Mouse (Mus musculus) layer of hippocampus, adult 2 months (tissue): ENCODE measurements around the gene Cntn2. TPM values are rescaled to one million over a fixed set of nuclear protein-coding genes. Genes with fewer than 3 reads are reported as not detected.

Experiments used
- DNase-seq, 2 experiments: peaks; one replicate each; pipeline ENCODE4 v3.0.0; 2022; ENCODE audit warnings: low spot score in 2 of 2
- H3K27ac ChIP-seq: fragments of 200-600 bp; 2 replicates; pipeline ENCODE4 v1.8.1; 2022
- H3K4me3 ChIP-seq: fragments of 200-600 bp; 2 replicates; pipeline ENCODE4 v1.8.1; 2022; ENCODE audit warnings: mild to moderate bottlenecking
- CTCF ChIP-seq: fragments of 200-600 bp; conservative IDR thresholded peaks from 2 replicates; pipeline ENCODE4 v1.8.1; 2022; ENCODE audit warnings: antibody characterized with exemption, mild to moderate bottlenecking, moderate library complexity
- total RNA-seq, 2 experiments: library from RNA; stranded (reverse); gene quantifications; 2 replicates each; pipeline ENCODE4 v1.2.3; 2021

The Cntn2 gene
- total RNA-seq, 2 experiments from 2014 or later = 71.8 to 73.9 TPM

DNA sequence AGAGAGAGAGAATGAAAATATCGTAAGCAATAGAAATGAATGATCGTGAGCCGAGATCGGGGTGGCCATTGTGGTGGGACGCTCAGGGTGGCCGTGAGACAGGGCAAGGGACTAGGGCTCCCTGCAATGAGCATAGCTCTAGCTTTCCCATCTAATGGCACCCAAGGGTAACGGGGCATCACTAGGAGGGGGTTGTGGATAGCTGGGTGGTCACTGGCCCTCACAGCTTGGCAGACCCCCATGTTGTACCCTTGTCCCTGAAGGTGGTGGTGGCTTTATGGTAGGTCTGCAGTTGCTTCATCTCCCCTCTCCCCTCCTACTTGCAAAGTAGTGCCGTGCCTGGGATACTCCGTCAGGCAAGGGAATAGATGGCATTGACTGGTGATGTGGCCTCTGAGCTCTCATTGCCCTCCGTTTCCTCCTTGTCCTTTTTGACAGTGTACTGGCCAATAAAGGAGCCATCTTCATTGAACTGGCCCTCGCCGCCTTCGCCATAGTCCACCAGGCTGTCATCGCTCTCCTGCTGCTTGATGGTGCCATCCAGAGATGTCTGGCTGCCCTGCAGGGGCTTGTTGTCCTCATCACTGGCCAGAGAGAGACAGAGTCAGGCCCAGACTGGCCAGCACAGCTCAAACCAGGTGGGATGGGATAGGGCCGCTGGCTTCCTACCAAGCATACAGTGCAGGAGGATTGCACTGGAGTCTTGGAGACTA is 27.2 kb upstream of the Cntn2 start:
- H3K4me3 ChIP-seq = no peak overlapping the region
- DNase-seq = no peak
- H3K27ac ChIP-seq = peak overlapping the region; percentile 55; the same call in 1 of the 2 replicates
- no peak for TF ChIP-seq CTCF

DNA sequence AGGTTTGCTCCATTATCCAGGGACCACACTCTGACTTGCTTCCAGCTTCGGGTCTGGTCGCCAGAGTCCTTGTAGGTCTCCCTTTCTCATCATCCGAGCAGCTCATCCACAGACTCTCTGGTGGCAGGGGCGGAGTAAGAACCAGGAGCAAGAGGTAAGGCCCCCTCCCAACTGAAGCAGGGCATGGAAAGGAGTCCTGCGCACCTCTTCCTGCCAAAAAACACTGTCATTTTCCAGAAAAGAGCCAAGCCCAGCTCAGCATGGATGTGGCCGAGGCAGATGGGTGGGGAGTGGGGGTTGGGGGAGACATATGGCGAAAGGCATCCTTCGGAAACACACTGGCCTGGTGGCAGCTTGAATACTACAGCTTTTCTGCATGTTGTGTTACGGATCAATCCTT is 26.5 kb upstream of the Cntn2 start:
- peak overlapping the region; percentile 55; the same call in 1 of the 2 replicates for H3K27ac ChIP-seq
- TF ChIP-seq CTCF = 0 out of 2 replicates have a peak, but pooled peaks have one; percentile 18
- H3K4me3 ChIP-seq = no peak overlapping the region
- peak; percentile 48 to 55 for DNase-seq

DNA sequence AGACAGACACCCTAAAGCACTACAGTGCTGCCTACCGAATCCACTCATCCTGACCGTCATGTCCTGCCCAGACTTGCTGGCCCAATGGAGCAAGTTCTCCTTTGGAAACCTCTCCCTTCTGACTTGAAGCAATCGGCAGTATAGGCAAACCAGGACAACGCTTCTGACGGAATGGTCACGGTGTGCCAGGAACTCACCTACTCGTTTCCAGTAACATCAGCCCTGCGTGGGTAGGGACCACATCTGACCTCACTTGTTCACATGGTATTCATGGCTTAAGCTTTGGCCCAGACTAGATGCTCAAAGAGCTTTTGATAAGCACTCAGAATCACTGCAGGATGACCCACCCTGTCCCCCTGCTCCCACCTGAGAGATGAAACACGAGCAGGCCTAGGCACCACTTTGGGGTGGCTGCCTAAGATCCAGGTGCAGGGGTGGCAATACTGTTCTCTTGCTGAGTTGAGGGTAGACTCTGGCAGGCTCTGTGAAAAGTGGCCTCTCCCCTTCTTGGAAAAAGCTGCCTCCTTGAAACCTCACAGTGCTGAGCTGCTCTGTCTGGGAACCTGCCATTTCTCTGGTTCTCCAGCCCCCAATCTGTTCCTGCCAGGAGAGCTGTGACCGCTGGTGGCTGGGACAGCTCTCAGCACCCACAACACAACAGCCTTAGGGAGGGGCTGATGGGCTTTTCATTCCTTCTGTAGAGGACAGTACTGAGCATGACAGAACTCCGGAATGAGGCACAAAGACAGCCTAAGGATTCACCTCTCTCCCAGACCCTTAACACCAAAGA is 24.5 kb upstream of the Cntn2 start:
- no peak for DNase-seq
- no peak overlapping the region for H3K4me3 ChIP-seq
- TF ChIP-seq CTCF = no peak
- 0 out of 2 replicates have a peak overlapping the region, but pooled peaks have one; percentile 14 for H3K27ac ChIP-seq

DNA sequence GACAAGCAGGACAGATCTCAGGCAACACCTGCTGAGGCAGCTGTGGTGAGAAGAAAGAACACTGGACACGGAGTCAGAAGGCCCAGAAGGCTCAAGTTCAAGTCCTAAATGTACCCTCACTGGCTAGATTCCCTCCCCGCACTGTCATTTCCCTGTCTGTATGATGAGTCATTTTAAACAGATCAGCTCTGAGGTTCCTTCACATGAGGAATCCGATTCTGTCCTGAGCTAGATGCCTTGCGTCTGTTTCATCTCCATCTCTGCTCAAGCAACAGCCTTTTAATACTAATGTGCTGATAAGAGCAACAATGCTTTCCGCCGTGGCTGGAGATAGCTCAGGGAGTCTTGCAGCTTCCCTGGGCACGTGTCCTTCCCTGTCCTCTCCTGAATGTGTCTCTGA is 22.7 kb upstream of the Cntn2 start:
- DNase-seq = no peak
- Histone ChIP-seq H3K4me3 (no peak overlapping the region), H3K27ac (peak overlapping the region; percentile 36; the same call in 1 of the 2 replicates)
- TF ChIP-seq CTCF = no peak

DNA sequence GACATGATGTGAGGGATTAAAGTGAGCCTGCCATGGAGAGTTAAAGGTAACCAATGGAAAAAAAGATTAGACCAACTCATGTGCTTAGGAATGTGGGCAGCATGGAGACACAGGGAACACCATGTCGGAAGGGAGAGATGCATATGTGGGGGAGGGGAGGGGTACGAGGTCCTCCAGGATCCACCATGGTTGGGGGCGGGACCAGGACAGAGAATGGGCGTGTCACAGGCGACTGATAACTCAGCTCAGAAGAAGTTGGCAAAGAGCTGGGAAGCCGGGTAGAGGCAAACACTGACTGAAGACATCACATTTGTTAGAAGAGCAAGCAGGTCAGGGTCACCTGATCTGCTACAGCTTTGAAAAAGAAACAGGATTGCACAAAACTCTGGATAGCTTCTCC is 21.9 kb upstream of the Cntn2 start:
- TF ChIP-seq CTCF = no peak
- H3K4me3 ChIP-seq = no peak overlapping the region
- DNase-seq = no peak
- H3K27ac ChIP-seq = no peak overlapping the region

DNA sequence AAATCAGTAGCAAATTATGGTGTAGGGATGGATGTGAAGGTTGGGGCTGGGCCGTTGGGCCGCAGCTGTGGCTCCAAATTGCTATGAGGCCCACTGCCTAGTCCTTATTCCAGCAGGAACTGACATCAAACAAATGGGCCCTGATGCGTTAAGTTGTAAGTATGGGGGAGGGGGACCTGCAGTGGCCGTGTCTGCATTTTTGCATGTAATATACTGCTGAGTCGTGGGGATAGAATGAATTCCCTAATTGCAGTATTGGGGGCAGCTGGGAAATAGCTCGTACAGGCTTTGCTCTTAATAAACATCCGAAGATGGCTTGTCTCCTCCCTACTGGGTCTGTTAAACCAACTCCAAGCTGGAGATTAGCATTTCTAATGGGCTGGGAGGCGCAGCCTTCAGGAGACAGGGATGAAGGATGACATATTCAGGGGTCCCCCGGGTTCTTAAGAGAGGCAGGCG is 19.3 kb upstream of the Cntn2 start:
- Histone ChIP-seq H3K4me3 (no peak overlapping the region), H3K27ac (no peak overlapping the region)
- TF ChIP-seq CTCF = no peak
- DNase-seq = no peak

DNA sequence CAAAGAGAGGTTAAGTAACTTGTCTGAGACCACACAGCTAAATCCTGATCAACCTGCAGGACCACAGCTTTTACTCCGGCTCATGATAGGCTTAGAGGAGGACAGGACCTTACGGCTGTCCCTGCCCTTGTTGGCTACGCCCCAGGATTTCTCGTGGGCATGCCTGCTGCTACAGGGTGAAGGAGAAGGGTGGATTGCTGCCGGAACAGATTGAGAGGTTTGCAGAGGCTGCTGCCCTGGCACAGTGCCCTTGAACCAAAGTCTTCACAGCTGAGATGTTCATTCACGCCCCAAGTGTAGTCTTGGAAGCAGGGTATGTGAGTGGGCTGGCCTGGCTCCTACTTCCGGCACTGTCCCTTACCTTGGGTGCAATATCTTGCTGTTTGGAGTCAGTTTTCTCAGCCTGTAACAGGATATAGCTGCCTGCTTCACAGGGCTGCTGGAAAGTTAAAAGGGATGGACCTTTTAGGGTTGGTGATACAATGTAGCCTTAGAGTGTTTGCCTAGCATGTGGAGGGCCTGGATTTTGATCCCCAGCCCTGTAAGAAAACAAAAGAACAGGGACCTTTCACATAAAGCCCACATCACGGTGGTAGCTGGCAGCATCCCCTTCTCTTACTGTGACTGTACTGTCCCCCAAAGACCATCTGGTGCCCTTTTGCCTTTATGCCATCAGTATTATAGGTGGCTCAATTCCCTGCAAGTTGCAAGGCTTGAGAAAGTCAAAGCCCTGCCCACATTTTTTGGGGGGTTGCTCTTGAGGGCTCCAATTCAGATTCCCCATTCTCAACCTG is 18.0 kb upstream of the Cntn2 start:
- no peak for DNase-seq
- TF ChIP-seq CTCF = no peak
- H3K27ac ChIP-seq = no peak overlapping the region

DNA sequence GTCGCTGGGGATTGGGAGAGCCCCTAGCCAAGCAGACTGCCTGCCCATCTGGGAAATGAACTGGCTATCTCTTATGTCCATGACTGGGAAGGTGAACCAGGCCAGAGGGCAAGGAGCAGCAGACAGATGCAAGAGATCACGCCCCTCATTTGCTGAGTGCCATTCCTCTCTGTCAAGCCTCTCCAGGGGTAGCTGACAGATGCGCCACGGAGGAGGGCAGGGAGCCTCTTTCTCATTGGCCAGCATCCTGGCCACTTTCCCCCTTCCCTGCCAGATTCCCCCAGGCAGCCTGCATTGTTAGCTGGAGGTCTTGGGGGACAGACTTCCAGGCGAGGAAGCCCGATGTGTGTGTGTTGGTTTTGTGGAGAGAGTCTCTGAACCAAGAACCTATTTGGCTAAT is 16.0 kb upstream of the Cntn2 start:
- no peak for TF ChIP-seq CTCF
- no peak overlapping the region for H3K4me3 ChIP-seq
- DNase-seq = no peak
- no peak overlapping the region for H3K27ac ChIP-seq

More for the DNA sequence above, 18.0 kb upstream of the Cntn2 start:
- no peak overlapping the region for H3K4me3 ChIP-seq

DNA sequence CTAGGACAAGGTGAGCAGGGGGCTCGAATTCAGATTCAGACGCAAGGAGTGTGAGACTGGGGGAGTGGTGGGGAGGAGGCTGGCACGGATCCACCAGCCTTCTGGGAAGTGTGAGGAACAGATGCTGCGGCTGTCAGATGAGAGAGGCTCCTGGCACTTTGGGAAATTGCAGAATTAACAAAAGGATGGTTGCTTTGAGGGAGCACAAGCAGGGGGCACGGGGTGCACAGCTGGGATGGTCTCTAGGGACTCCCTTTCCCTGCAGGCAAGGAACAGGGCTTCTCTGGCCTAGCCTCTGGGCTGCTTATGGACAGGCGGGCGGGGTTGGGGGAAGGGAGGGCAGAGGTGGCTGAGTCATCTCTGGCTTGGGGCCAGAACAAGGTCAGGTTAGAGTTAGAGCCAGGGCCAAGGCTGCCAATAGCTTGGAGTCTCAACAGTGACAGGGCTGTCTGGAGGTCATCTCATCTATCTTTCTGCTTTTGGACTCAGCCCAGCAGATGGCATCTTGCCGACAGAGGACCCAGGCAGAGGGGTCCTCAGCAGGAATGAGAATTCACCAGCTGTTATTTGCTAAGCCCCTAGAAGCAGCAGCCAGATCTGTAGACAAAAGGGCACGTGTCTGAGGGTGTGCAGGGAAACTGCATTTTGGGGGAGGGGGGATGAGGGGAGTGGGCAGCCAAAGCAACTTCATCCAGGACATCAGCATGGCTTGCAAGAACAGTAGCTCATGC is 15.0 kb upstream of the Cntn2 start:
- no peak overlapping the region for H3K27ac ChIP-seq
- no peak for TF ChIP-seq CTCF

DNA sequence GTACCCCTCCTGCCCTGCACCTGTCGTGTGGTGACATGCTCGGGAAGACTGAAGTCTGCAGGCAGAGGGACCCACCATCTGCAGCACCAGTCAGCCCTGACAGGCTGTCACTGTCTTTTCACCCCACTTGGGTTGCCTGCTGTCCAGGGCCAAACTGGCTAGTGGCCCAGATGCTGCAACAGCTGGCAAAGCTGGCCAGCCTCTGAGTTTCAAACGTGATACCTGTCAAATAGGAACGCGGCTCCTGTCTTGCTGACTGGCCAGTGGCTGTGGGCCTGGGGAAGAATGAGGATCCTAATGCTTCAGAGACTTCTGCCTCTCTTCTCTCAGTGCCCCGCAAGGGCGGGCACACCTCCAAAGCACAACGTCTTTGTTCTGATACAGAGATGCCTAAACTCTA is 733 bp upstream of the Cntn2 start:
- Histone ChIP-seq H3K27ac (peak overlapping the region; percentile 92; the same call in 1 of the 2 replicates), H3K4me3 (no peak overlapping the region)
- no peak for DNase-seq
- no peak for TF ChIP-seq CTCF

More for the DNA sequence above, 15.0 kb upstream of the Cntn2 start:
- DNase-seq = no peak
- no peak overlapping the region for H3K4me3 ChIP-seq

DNA sequence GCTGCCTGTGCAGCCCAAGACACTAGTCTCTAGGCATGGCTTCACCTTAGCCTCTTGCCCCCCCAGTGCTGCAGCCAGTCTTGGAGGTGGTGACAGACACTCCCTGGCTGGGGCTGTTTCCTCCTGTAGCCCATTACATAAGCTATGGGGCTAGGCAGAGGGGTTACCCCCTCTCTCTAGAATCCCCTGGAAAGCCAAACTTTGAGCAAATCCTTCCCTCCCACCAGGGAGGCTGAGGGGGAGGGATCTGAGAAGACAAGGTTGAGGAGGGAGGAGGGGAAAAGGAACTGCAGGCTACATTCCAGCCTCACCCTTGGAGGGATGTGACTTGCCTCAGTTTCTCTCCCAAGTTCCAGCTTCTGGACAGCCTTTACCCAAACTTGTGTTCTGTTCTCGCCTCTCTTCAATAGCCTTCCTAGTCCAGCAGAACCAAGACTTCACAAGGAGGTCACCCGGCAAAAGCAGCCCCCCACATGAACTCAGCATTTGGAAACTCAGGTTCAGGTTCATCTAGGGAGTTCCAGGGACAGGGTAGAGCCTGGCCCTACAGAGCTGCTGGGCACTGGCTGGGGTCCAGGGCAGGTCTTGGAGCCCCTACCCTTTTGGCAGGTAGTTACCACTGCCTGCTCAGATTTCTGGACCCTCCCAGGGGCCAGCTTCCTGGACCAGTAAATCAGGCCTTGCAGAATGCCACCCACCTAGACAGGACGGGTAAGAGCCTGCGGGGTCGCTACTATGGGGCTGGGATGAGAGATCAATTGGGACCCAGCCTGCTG is 1.0 kb downstream of the Cntn2 start:
- no peak for DNase-seq
- H3K27ac ChIP-seq = peak overlapping the region; percentile 92
- TF ChIP-seq CTCF = no peak
- peak overlapping the region; percentile 74 for H3K4me3 ChIP-seq
